Mouse (Mus musculus) olfactory bulb, adult 2 months (tissue): ENCODE measurements around the gene Gstm4. TPM values are rescaled to one million over a fixed set of nuclear protein-coding genes. Genes with fewer than 3 reads are reported as not detected.

Experiments
- H3K27ac ChIP-seq: fragments of 200-500 bp; 2 replicates; pipeline ENCODE4 v1.5.1; 2012; ENCODE audit warnings: low read depth, low read length; ENCODE audit not compliant: insufficient read depth
- H3K4me1 ChIP-seq: fragments of 200-500 bp; 2 replicates; pipeline ENCODE4 v1.6.1; 2012; ENCODE audit warnings: low read length; ENCODE audit not compliant: control insufficient read depth, insufficient read depth
- H3K4me3 ChIP-seq: fragments of 200-500 bp; 2 replicates; pipeline ENCODE4 v1.5.1; 2012; ENCODE audit warnings: mild to moderate bottlenecking, low read depth, low read length, moderate library complexity; ENCODE audit not compliant: insufficient read depth
- CTCF ChIP-seq: fragments of 200-500 bp; IDR thresholded peaks from 2 replicates; pipeline ENCODE4 v1.5.1; 2012; ENCODE audit warnings: low read depth, mild to moderate bottlenecking, low read length, moderate library complexity; ENCODE audit not compliant: insufficient read depth
- POLR2A ChIP-seq: fragments of 200-500 bp; IDR thresholded peaks from 2 replicates; pipeline ENCODE4 v1.6.1; 2012; ENCODE audit warnings: mild to moderate bottlenecking, low read depth, low read length, moderate library complexity; ENCODE audit not compliant: insufficient read depth
- WGBS: fragments of 180-500 bp; shearing (Covaris S2); methylation state at CpG from one replicate; pipeline ENCODE4 v1.1.7; 2018; 5-methylcytosine and 5-hydroxymethylcytosine counted together
- polyA plus RNA-seq: library from polyadenylated mRNA; stranded (reverse); fragments of >200 nt; gene quantifications from 2 replicates; pipeline ENCODE4 v1.2.4, GENCODE M21; 2012; ENCODE audit warnings: low replicate concordance; ENCODE audit not compliant: missing spikeins, insufficient read depth, insufficient read length

The Gstm4 gene
- polyA plus RNA-seq: not detected in 2 replicates

DNA sequence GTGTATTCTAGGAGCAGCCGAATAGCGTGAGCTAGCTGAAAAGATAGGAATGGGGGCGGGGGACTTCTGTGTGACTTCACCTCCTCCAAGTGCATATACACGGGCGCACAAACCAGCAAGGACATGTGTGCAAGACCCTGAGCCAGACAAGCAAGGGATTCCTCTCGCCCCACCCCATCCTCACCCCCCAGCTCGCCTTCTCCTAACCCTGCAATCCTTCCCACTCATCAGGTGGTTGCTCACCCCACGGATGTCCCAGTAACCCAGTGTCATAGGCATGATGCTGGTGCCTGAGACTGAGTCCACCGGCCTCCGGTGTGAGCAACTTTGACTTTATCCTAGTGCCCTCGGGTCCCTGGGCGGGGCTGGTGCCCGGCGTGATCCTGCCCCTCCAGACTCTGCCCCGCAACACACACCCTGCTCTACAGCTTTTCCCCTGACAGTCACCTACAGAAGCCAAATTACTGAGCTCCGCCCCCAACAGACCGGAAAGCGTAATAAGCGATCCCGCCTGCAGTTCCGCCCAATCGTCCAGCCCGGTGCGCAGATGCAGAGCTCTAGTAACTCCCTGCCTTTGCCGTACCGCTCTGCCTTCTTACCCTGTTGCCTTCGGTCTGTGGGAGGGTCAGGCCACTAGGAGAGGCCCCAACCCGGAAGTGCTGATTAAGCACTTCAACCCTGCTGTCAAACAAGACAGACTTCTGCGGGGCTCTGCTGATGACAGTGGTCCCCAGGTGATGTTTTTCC, at the start of gene Gstm4:
TSS of gene Gstm4 (minus strand) at position 501 of the 747 bp plus-strand sequence.
- Histone ChIP-seq H3K4me1 (peaks cover 6% of the 10 kb centered on the region), H3K4me3 (peak within 1 kb of the TSS; percentile 64), H3K27ac (no peak within 1 kb of the TSS)
- TF ChIP-seq CTCF: no peak
- TF ChIP-seq POLR2A: no peak; the same call in 1 of the 2 replicates
- 4% methylated on average over 29 of the region's 29 CpGs for WGBS

DNA sequence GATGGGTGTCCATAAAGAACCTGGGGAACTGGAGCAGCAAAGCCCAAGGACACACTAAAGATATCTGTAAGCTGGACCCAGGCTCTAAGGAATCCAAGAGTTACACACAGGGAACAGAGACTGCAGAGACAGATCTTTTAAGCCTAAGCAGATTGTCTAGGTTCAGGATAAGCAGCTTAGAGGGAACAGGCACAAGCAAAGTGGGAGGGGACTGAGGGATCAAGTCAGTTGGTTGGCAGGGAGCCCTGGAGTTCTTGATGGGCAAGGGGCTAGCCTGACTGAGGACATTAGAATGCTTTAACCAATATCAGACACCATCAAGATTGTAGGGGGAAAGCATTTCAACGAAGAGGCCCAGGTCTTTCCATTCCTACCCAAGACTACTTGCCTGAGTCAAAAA, 49.5 kb upstream of the Gstm4 start:
- Histone ChIP-seq H3K27ac (no peak overlapping the region), H3K4me1 (peaks cover 31% of the 10 kb centered on the region), H3K4me3 (no peak overlapping the region)
- 66% methylated on average over 1 of the region's 1 CpGs for WGBS
- TF ChIP-seq CTCF (no peak), POLR2A (no peak)

GRCm38 (mm10) chr3:108093306-108093705, 48.6 kb upstream of the Gstm4 start:
- WGBS: 44% methylated on average over 6 of the region's 6 CpGs
- H3K27ac ChIP-seq: no peak overlapping the region
- no peak overlapping the region for H3K4me3 ChIP-seq
- TF ChIP-seq POLR2A: no peak
- no peak for TF ChIP-seq CTCF
- H3K4me1 ChIP-seq: peaks cover 37% of the 10 kb centered on the region

- Histone ChIP-seq H3K4me3 (no peak within 1 kb of the TSS), H3K27ac (no peak within 1 kb of the TSS), H3K4me1 (peaks cover 37% of the 10 kb centered on the region)
- 61% methylated on average over 15 of the region's 15 CpGs for WGBS
- TF ChIP-seq POLR2A: no peak
Observed at GRCm38 (mm10) chr3:108092536-108093115, 47.9 kb upstream of the Gstm4 start, which contains the start of gene Gnat2. Gnat2 (plus strand) TSS chr3:108092789.

- H3K27ac ChIP-seq: no peak overlapping the region
- H3K4me3 ChIP-seq: no peak overlapping the region
- WGBS: 81% methylated on average over 6 of the region's 6 CpGs
- H3K4me1 ChIP-seq: peaks cover 40% of the 10 kb centered on the region
- TF ChIP-seq CTCF (no peak), POLR2A (no peak)
Observed at GRCm38 (mm10) chr3:108092030-108092429, 47.3 kb upstream of the Gstm4 start.

DNA sequence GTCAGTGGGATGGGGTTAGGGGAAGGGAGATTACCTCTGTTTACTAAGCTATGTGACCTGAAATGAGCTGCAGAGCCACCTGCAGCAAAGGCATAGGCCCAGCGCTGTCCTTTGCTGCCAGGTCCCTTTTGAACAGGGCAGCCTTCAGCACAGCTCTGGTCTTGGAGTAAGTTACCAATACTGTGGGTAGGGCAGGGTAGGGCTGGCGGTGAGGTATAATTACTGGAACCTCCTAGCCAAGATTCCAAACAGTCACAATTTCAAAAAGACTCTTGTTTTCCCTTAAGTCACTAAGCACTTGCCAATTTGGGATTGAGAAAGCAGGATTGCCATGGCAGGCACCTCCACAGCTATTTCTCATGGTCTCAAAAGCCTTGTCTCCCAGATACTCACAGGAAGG, 45.9 kb upstream of the Gstm4 start:
- TF ChIP-seq POLR2A (no peak), CTCF (no peak)
- Histone ChIP-seq H3K4me3 (no peak overlapping the region), H3K4me1 (peaks cover 47% of the 10 kb centered on the region), H3K27ac (peak overlapping the region; percentile 84)
- WGBS: 64% methylated on average over 2 of the region's 2 CpGs

GRCm38 (mm10) chr3:108089916-108090315, 45.2 kb upstream of the Gstm4 start:
- Histone ChIP-seq H3K4me1 (peaks cover 47% of the 10 kb centered on the region), H3K27ac (peak overlapping the region; percentile 84), H3K4me3 (no peak overlapping the region)
- WGBS: 24% methylated on average over 2 of the region's 2 CpGs
- TF ChIP-seq CTCF (no peak), POLR2A (no peak)

- no peak overlapping the region for H3K4me3 ChIP-seq
- peak overlapping the region; percentile 71 for H3K27ac ChIP-seq
- WGBS: 28% methylated on average over 5 of the region's 5 CpGs
- TF ChIP-seq CTCF: no peak
- TF ChIP-seq POLR2A: no peak
- peaks cover 47% of the 10 kb centered on the region for H3K4me1 ChIP-seq
Observed at GRCm38 (mm10) chr3:108088842-108089380, 44.2 kb upstream of the Gstm4 start.

DNA sequence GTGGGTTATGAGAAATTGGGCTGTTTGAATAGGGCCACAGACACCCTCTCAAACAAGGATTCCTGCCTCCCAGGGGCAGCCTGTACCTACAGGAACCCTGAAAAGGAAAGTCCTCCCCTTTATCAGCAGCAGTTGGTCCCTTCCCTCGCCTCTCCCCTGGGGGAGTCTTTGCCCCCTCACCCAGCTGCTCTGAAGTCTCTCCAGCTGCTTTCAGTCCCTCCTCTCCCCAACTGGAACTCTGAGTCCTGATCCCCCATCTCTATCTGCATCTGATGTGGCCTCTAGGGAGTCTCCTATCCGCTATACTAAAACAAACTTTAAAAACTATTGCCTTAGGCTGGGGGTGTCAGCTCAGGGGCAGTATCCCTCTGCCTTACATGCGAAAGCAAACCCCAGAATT, 42.6 kb upstream of the Gstm4 start:
- 70% methylated on average over 3 of the region's 3 CpGs for WGBS
- no peak overlapping the region for H3K4me3 ChIP-seq

More for the DNA sequence above, 42.6 kb upstream of the Gstm4 start:
- H3K27ac ChIP-seq: no peak overlapping the region
- H3K4me1 ChIP-seq: peaks cover 48% of the 10 kb centered on the region
- TF ChIP-seq POLR2A (no peak), CTCF (no peak)
